Mouse (Mus musculus) ES-E14 (cell line): ENCODE results near the gene Gm28035.

Experiments
- CHD2 ChIP-seq: IDR thresholded peaks from 2 replicates; pipeline ENCODE4 v1.6.1; 2014; ENCODE audit warnings: mild to moderate bottlenecking, low read depth, low read length, inconsistent platforms
- MAFK ChIP-seq: IDR thresholded peaks from 2 replicates; pipeline ENCODE4 v1.6.1; 2014; ENCODE audit warnings: mild to moderate bottlenecking, low read depth, low read length, inconsistent platforms; ENCODE audit not compliant: insufficient read depth
- ZNF384 ChIP-seq: IDR thresholded peaks from 2 replicates; pipeline ENCODE4 v1.6.1; 2012; ENCODE audit warnings: low read depth, low read length, inconsistent platforms

DNA sequence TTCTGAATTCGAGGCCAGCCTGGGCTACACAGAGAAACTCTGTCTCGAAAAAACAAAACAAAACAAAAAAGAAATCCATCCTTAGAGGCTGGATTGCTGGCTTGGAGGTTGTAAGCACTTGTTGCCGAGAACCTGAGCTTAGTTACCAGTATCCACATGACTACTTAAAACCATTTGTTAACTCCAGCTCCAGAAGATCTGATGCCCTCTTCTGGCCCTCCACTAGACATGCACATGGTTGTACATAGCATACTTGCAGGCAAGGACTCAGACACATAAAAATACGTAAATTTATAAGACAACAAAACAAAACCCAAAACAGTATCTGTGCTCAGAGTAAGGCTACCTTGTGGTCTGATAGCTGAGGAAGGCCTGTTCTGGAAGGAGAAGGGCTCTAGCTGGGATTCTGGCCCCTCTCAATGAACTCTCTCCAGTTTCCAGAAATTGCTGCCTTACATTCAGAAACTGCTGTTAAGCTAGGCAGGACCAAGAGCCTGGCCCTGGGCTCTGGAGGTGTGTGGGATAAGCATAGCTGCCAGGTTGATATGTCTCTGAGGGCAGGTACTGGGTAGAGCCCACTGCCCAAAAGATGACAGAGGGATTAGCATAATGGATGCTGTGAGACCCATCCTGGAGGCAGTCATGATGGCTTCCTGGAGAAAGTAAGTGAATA lies 20.8 kb downstream of the Gm28035 start:
- TF ChIP-seq CHD2 (no peak), MAFK (no peak), ZNF384 (no peak)
